Comparison of ENCODE assay signal across 10 mouse cellular contexts in the genomic region with DNA sequence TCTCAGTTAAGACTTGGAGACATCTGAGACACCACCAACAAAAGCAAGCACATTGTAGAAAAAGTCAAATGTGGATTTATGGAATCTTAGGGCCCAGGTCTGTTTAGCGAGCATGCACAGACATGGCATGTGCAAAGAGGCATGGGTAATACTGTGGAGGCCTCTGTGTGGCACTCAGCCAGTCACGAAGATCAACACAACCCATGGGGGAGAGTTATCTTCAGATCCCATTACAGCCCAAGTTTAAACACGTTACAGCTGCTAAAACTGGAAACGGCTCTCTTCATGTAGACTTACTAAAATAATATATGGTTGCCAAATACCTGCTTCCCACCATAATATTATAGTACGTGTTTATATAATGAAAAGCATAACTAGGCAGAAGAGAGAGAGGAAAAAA.
A peak's percentile ranks its signal among the peaks of the same experiment; 100 is the strongest.
DNase-seq lines count a peak whose midpoint lies in the region; ATAC-seq and TF ChIP-seq lines count a peak whose summit lies in the region.
"Had no signal": no experiment of that assay in that cellular context is flagged by ENCODE, and none has a peak within 500 bp of the region (broad histone marks: within the 10 kb centered on the region; RNA-seq: fewer than 3 reads in every experiment).

No protein-coding gene starts in this region.

- H3K4me2 ChIP-seq in lung, embryonic 15.5 days = no peak overlapping the region
- H3K4me2 ChIP-seq in midbrain, embryonic 16.5 days (ENCODE audit: low read length) = no peak overlapping the region

- no peaks in the 10 kb centered on the region for H3K27me3 ChIP-seq in lung, embryonic 15.5 days
- no peaks in the 10 kb centered on the region for H3K27me3 ChIP-seq in midbrain, embryonic 16.5 days (ENCODE audit: control insufficient read depth, insufficient read depth, low read depth, low read length)

- 33% methylated on average over 5 of the region's 5 CpGs for WGBS in lung, embryonic 15.5 days
- 62% methylated on average over 5 of the region's 5 CpGs for WGBS in midbrain, embryonic 16.5 days

- H3K4me3 ChIP-seq in gastrocnemius, adult 2 months = no peak overlapping the region; the same call in none of the 2 replicates
- no peak overlapping the region for H3K4me3 ChIP-seq in lung, embryonic 15.5 days
- no peak overlapping the region for H3K4me3 ChIP-seq in midbrain, embryonic 16.5 days (ENCODE audit: low read depth, low read length)
- H3K4me3 ChIP-seq: megakaryocyte, embryonic 14.5 days had no signal

- TF ChIP-seq CTCF in gastrocnemius, adult 2 months (IDR thresholded peaks at IDR 0.05) = no peak

- H3K27ac ChIP-seq in gastrocnemius, adult 2 months = peak overlapping the region; percentile 85
- peak overlapping the region; percentile 72 for H3K27ac ChIP-seq in lung, embryonic 15.5 days
- peak overlapping the region; percentile 31 for H3K27ac ChIP-seq in midbrain, embryonic 16.5 days (ENCODE audit: low read length)

- ATAC-seq in lung, embryonic 15.5 days (ENCODE audit: borderline replicate concordance, extremely low read depth, low FRiP score, low TSS enrichment) = no peak
- peak; percentile 71 for ATAC-seq in erythroid progenitor cell, adult 5-6 weeks (replicated peaks; ENCODE audit: low FRiP score, poor library complexity, severe bottlenecking)
- no peak for ATAC-seq in midbrain, embryonic 16.5 days

- H3K36me3 ChIP-seq in lung, embryonic 15.5 days = peaks cover 36% of the 10 kb centered on the region
- H3K36me3 ChIP-seq in midbrain, embryonic 16.5 days (ENCODE audit: control insufficient read depth, insufficient read depth, low read length) = peaks cover 3% of the 10 kb centered on the region; the same call in 1 of the 2 replicates

- no peaks in the 10 kb centered on the region for H3K9me3 ChIP-seq in lung, embryonic 15.5 days
- H3K9me3 ChIP-seq in midbrain, embryonic 16.5 days (replicated peaks; ENCODE audit: control insufficient read depth, low read length, poor library complexity, severe bottlenecking) = no peaks in the 10 kb centered on the region
- H3K9me3 ChIP-seq: megakaryocyte, embryonic 14.5 days had no signal

- intact Hi-C loops in gastrocnemius, adult 2 months (cut with DNase I) = loop anchor here (2.0 kb wide), 1 partner anchor 31 kb away; no protein-coding TSS in a partner anchor

- H3K9ac ChIP-seq in lung, embryonic 15.5 days = no peak overlapping the region
- H3K9ac ChIP-seq in midbrain, embryonic 16.5 days (ENCODE audit: low read depth, low read length) = no peak overlapping the region

- peak; percentile 69 for DNase-seq in gastrocnemius, adult 2 months
- no peak for DNase-seq in gastrocnemius, adult 8-10 months (ENCODE audit: low spot score in 2 of 2)
- DNase-seq in lung, postnatal 14 days = no peak
- no peak for DNase-seq in embryo, embryonic 10 days (ENCODE audit: low spot score)
- DNase-seq in adrenal gland, postnatal 25 days = no peak
- DNase-seq: thymus, adult 2 months had no signal

- peaks cover 47% of the 10 kb centered on the region for H3K4me1 ChIP-seq in lung, embryonic 15.5 days
- peaks cover 29% of the 10 kb centered on the region for H3K4me1 ChIP-seq in midbrain, embryonic 16.5 days (ENCODE audit: control insufficient read depth, insufficient read depth, low read length)

Comparison
In these comparisons a context has a peak if more than half of its experiments do, and no peak if none do; other contexts are left out.
1. H3K27ac ChIP-seq: peak in every context shown above with its lines; median percentile 85 in gastrocnemius, adult 2 months; 72 in lung, embryonic 15.5 days; 31 in midbrain, embryonic 16.5 days.